8 mouse cellular contexts compared by ENCODE assay signal in the genomic region with DNA sequence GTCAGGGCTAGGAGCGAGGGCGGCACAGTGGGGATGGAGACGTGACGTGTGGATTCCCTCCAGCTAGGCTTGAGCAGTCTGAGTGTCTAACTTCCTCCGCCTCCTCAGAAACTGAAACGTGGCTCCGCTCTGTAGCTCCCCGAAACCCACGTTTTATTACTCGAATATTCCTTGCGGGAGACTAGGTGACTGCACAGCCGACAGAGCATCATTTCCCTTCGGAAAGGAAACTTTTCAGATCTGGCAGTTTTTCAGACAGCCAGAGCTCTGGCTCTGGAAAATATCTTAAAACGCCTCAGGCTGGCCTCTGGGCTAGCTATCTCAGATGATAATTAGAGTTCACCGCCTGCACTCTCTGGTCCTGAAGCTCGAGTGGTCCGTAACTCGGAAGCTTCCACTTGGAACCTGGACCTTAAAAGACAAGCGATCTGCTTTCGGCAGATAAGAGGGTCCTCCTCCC. TPM values are rescaled to one million over a fixed set of nuclear protein-coding genes. Genes with fewer than 3 reads are reported as not detected.
A peak's percentile ranks its signal among the peaks of the same experiment; 100 is the strongest.
DNase-seq lines count a peak whose midpoint lies in the region; ATAC-seq and TF ChIP-seq lines count a peak whose summit lies in the region.

No protein-coding gene starts in this region.

- peaks cover 35% of the 10 kb centered on the region for H3K27me3 ChIP-seq in heart, embryonic 12.5 days (replicated peaks)
- H3K27me3 ChIP-seq in E14TG2a.4 (ENCODE audit: insufficient read depth, low read length): peaks cover 3% of the 10 kb centered on the region; the same call in 1 of the 2 replicates
- peaks cover 16% of the 10 kb centered on the region for H3K27me3 ChIP-seq in embryonic facial prominence, embryonic 15.5 days
- H3K27me3 ChIP-seq in hindbrain, postnatal 0 days (ENCODE audit: insufficient read depth, low read length): no peaks in the 10 kb centered on the region
- H3K27me3 ChIP-seq in liver, postnatal 0 days (ENCODE audit: insufficient read depth, low read length): peaks cover 26% of the 10 kb centered on the region

- no peaks in the 10 kb centered on the region for H3K36me3 ChIP-seq in heart, embryonic 12.5 days
- peaks cover 20% of the 10 kb centered on the region for H3K36me3 ChIP-seq in E14TG2a.4 (ENCODE audit: insufficient read depth, low read length)
- H3K36me3 ChIP-seq in embryonic facial prominence, embryonic 15.5 days: no peaks in the 10 kb centered on the region
- no peaks in the 10 kb centered on the region for H3K36me3 ChIP-seq in hindbrain, postnatal 0 days (ENCODE audit: insufficient read depth, low read length)
- no peaks in the 10 kb centered on the region for H3K36me3 ChIP-seq in liver, postnatal 0 days (replicated peaks; ENCODE audit: insufficient read depth, low read length)

- H3K27ac ChIP-seq in heart, embryonic 12.5 days (ENCODE audit: poor library complexity, severe bottlenecking): no peak overlapping the region
- no peak overlapping the region for H3K27ac ChIP-seq in embryonic facial prominence, embryonic 15.5 days (replicated peaks)
- H3K27ac ChIP-seq in hindbrain, postnatal 0 days: peak overlapping the region; percentile 55; the same call in 1 of the 2 replicates
- no peak overlapping the region for H3K27ac ChIP-seq in liver, postnatal 0 days (ENCODE audit: low read depth)

- ATAC-seq in heart, embryonic 12.5 days (ENCODE audit: insufficient number of reproducible peaks, low FRiP score): no peak
- no peak for ATAC-seq in embryonic facial prominence, embryonic 15.5 days (ENCODE audit: insufficient number of reproducible peaks, low FRiP score, low TSS enrichment, low read depth)
- ATAC-seq in hindbrain, postnatal 0 days: peak; percentile 65
- ATAC-seq in liver, postnatal 0 days: no peak

- peaks cover 11% of the 10 kb centered on the region for H3K4me1 ChIP-seq in heart, embryonic 12.5 days (replicated peaks)
- peaks cover 55% of the 10 kb centered on the region for H3K4me1 ChIP-seq in E14TG2a.4 (replicated peaks; ENCODE audit: low read depth, low read length)
- H3K4me1 ChIP-seq in embryonic facial prominence, embryonic 15.5 days: peaks cover 12% of the 10 kb centered on the region
- no peaks in the 10 kb centered on the region for H3K4me1 ChIP-seq in hindbrain, postnatal 0 days (ENCODE audit: insufficient read depth, low read length)
- peaks cover 4% of the 10 kb centered on the region for H3K4me1 ChIP-seq in liver, postnatal 0 days (ENCODE audit: insufficient read depth)

- no peaks in the 10 kb centered on the region for H3K9me3 ChIP-seq in heart, embryonic 12.5 days (replicated peaks)
- peaks cover 5% of the 10 kb centered on the region for H3K9me3 ChIP-seq in E14TG2a.4 (ENCODE audit: low read length)
- H3K9me3 ChIP-seq in embryonic facial prominence, embryonic 15.5 days (replicated peaks): no peaks in the 10 kb centered on the region
- H3K9me3 ChIP-seq in hindbrain, postnatal 0 days (ENCODE audit: low read length): no peaks in the 10 kb centered on the region
- no peaks in the 10 kb centered on the region for H3K9me3 ChIP-seq in liver, postnatal 0 days (ENCODE audit: low read length)

- DNase-seq in heart, postnatal 4 days: no peak
- DNase-seq in hindbrain, postnatal 0 days (ENCODE audit: low spot score): peak; percentile 54
- DNase-seq in liver, postnatal 0 days: peak; percentile 10
- DNase-seq in right cerebral cortex, postnatal 14 days: peak; percentile 16
- no peak for DNase-seq in spleen, postnatal 10 days (ENCODE audit: low spot score in 2 of 2)

- peak overlapping the region; percentile 57 for H3K4me3 ChIP-seq in heart, embryonic 12.5 days
- H3K4me3 ChIP-seq in E14TG2a.4 (replicated peaks; ENCODE audit: low read length): peak overlapping the region; percentile 93
- peak overlapping the region; percentile 42 for H3K4me3 ChIP-seq in embryonic facial prominence, embryonic 15.5 days (replicated peaks)
- H3K4me3 ChIP-seq in hindbrain, postnatal 0 days (ENCODE audit: low read length): peak overlapping the region; percentile 53
- peak overlapping the region; percentile 39 for H3K4me3 ChIP-seq in liver, postnatal 0 days (ENCODE audit: low read depth, low read length)

- peak overlapping the region; percentile 98 for H3K4me2 ChIP-seq in heart, embryonic 12.5 days
- H3K4me2 ChIP-seq in embryonic facial prominence, embryonic 15.5 days (replicated peaks): peak overlapping the region; percentile 89
- H3K4me2 ChIP-seq in hindbrain, postnatal 0 days (ENCODE audit: low read depth, low read length): peak overlapping the region; percentile 97
- peak overlapping the region; percentile 64 for H3K4me2 ChIP-seq in liver, postnatal 0 days (ENCODE audit: low read depth, low read length)

- no peak for TF ChIP-seq CTCF in E14TG2a.4 (conservative IDR thresholded peaks at IDR 0.05; ENCODE audit: low read length)
- no peak for TF ChIP-seq CTCF in hindbrain, postnatal 0 days (IDR thresholded peaks at IDR 0.05; ENCODE audit: low read depth)
- TF ChIP-seq CTCF in liver, postnatal 0 days (IDR thresholded peaks at IDR 0.05; ENCODE audit: low read depth): no peak

- TF ChIP-seq EP300 in liver, postnatal 0 days (IDR thresholded peaks at IDR 0.05; ENCODE audit: low read depth): no peak

- under 1% methylated on average over 20 of the region's 20 CpGs for WGBS in heart, embryonic 12.5 days
- under 1% methylated on average over 20 of the region's 20 CpGs for WGBS in embryonic facial prominence, embryonic 15.5 days
- WGBS in hindbrain, postnatal 0 days: under 1% methylated on average over 20 of the region's 20 CpGs
- 1% methylated on average over 20 of the region's 20 CpGs for WGBS in liver, postnatal 0 days (ENCODE audit: insufficient replicate concordance)

- H3K9ac ChIP-seq in heart, embryonic 12.5 days: peak overlapping the region; percentile 58
- no peak overlapping the region for H3K9ac ChIP-seq in embryonic facial prominence, embryonic 15.5 days
- peak overlapping the region; percentile 58 for H3K9ac ChIP-seq in hindbrain, postnatal 0 days (replicated peaks; ENCODE audit: low read length)
- no peak overlapping the region; the same call in 1 of the 2 replicates for H3K9ac ChIP-seq in liver, postnatal 0 days (replicated peaks)

RNA-seq across cellular contexts. Expression of a gene that starts 0.9 kb away (rescaled TPM):
- 11.1 and 11.2 TPM in 2 replicates for polyA plus RNA-seq in heart, embryonic 12.5 days (2016; fragmentation: Nextera tagmentation; extraction: Ambion mirVana)
- 1 to 10 TPM; 2.4 to 2.9 TPM for total RNA-seq in heart, postnatal 4 days (2021)
- 22.7 and 25.1 TPM in 2 replicates for polyA plus RNA-seq in embryonic facial prominence, embryonic 15.5 days (2015; fragmentation: Nextera tagmentation; extraction: Ambion mirVana)
- 81.8 and 94.3 TPM in 2 replicates for total RNA-seq in hindbrain, postnatal 0 days (2014; rRNA removed)
- polyA plus RNA-seq in hindbrain, postnatal 0 days (2015; fragmentation: Nextera tagmentation; extraction: Ambion mirVana): 58.2 and 59.7 TPM in 2 replicates
- polyA plus RNA-seq in liver, postnatal 0 days (2015; fragmentation: Nextera tagmentation; extraction: Ambion mirVana): 0.46 and 0.81 TPM in 2 replicates

RNA-seq across cellular contexts. Expression of a gene that starts 40.3 kb away (rescaled TPM):
- 2.3 and 2.7 TPM in 2 replicates for polyA plus RNA-seq in heart, embryonic 12.5 days (2016; fragmentation: Nextera tagmentation; extraction: Ambion mirVana)
- total RNA-seq in heart, postnatal 4 days (2021): 1 to 10 TPM; 1.2 to 2.0 TPM
- 6.9 and 7.1 TPM in 2 replicates for polyA plus RNA-seq in embryonic facial prominence, embryonic 15.5 days (2015; fragmentation: Nextera tagmentation; extraction: Ambion mirVana)
- 1.7 and 4.4 TPM in 2 replicates for total RNA-seq in hindbrain, postnatal 0 days (2014; rRNA removed)
- polyA plus RNA-seq in hindbrain, postnatal 0 days (2015; fragmentation: Nextera tagmentation; extraction: Ambion mirVana): 0.54 and 0.74 TPM in 2 replicates
- 26.8 and 28.0 TPM in 2 replicates for polyA plus RNA-seq in liver, postnatal 0 days (2015; fragmentation: Nextera tagmentation; extraction: Ambion mirVana)

Comparison
In these comparisons a context has a peak if more than half of its experiments do, and no peak if none do; other contexts are left out.
1. H3K4me3 ChIP-seq: peak in every context shown above with its lines; median percentile 93 in E14TG2a.4; 57 in heart, embryonic 12.5 days; 53 in hindbrain, postnatal 0 days; 42 in embryonic facial prominence, embryonic 15.5 days; 39 in liver, postnatal 0 days.
2. H3K9ac ChIP-seq: peak in heart, embryonic 12.5 days (single experiment) and hindbrain, postnatal 0 days (single experiment); none in embryonic facial prominence, embryonic 15.5 days (single experiment) and liver, postnatal 0 days (single experiment).
3. DNase-seq: peak in hindbrain, postnatal 0 days (single experiment), liver, postnatal 0 days (single experiment) and right cerebral cortex, postnatal 14 days (single experiment); none in heart, postnatal 4 days (single experiment) and spleen, postnatal 10 days (0 of 2).
4. Peak in every context shown above with its lines, with median percentiles within 50 percentile points of each other: H3K4me2 ChIP-seq.